Mouse (Mus musculus) lung, embryonic 15.5 days (tissue): Measurements from ENCODE around the gene Pip4p1. TPM values are rescaled to one million over a fixed set of nuclear protein-coding genes. Genes with fewer than 3 reads are reported as not detected.
"Not testable (repeated sequence)": the region's sequence is repeated elsewhere in the genome, so short reads cannot be mapped to it uniquely, and the experiment has no call there.

Experiments
- ATAC-seq: fragments of 200-750 bp; cut with Nextera tagmentation; 2 replicates; pipeline ENCODE4 v1.8.0; 2017; ENCODE audit warnings: moderate number of reproducible peaks, borderline replicate concordance; ENCODE audit not compliant: low FRiP score, low TSS enrichment; ENCODE audit errors: extremely low read depth
- H3K27ac ChIP-seq: fragments of 300-500 bp; sonication (generic); 2 replicates; pipeline ENCODE4 v1.5.1; 2015; ENCODE audit warnings: moderate library complexity, mild to moderate bottlenecking, inconsistent platforms
- H3K27me3 ChIP-seq: fragments of 300-500 bp; sonication (generic); 2 replicates; pipeline ENCODE4 v1.6.1; 2015; ENCODE audit warnings: inconsistent platforms
- H3K36me3 ChIP-seq: fragments of 300-500 bp; sonication (generic); 2 replicates; pipeline ENCODE4 v1.6.1; 2015; ENCODE audit warnings: inconsistent platforms
- H3K4me1 ChIP-seq: fragments of 300-500 bp; sonication (generic); 2 replicates; pipeline ENCODE4 v1.6.1; 2015; ENCODE audit warnings: inconsistent platforms
- H3K4me2 ChIP-seq: fragments of 300-500 bp; sonication (generic); 2 replicates; pipeline ENCODE4 v1.6.1; 2015; ENCODE audit warnings: inconsistent platforms, mild to moderate bottlenecking, moderate library complexity
- H3K4me3 ChIP-seq: fragments of 300-500 bp; sonication (generic); 2 replicates; pipeline ENCODE4 v1.5.1; 2015; ENCODE audit warnings: mild to moderate bottlenecking, inconsistent platforms
- H3K9ac ChIP-seq: fragments of 300-500 bp; sonication (generic); 2 replicates; pipeline ENCODE4 v1.6.1; 2015; ENCODE audit warnings: inconsistent platforms
- H3K9me3 ChIP-seq: fragments of 300-500 bp; sonication (generic); 2 replicates; pipeline ENCODE4 v1.6.1; 2016; ENCODE audit warnings: inconsistent platforms
- WGBS: fragments of 180-500 bp; shearing (Covaris S2); methylation state at CpG from one replicate; pipeline ENCODE4 v1.1.7; 2015; 5-methylcytosine and 5-hydroxymethylcytosine counted together
- polyA plus RNA-seq: library from polyadenylated mRNA; unstranded; fragments of >200 nt; fragmentation: Nextera tagmentation; extraction: Ambion mirVana; gene quantifications from 2 replicates; pipeline ENCODE4 v1.2.1, GENCODE M21; 2015

Gene Pip4p1
- polyA plus RNA-seq, 1 experiment from 2014 or later: 53.4 TPM

- ATAC-seq: no peak
- H3K4me1 ChIP-seq: peaks cover 6% of the 10 kb centered on the region; the same call in 1 of the 2 replicates
- WGBS: 34% methylated on average over 1 of the region's 1 CpGs
- no peak overlapping the region for H3K27ac ChIP-seq
- no peaks in the 10 kb centered on the region for H3K9me3 ChIP-seq
- no peak overlapping the region for H3K4me2 ChIP-seq
- no peaks in the 10 kb centered on the region for H3K36me3 ChIP-seq
- no peak overlapping the region for H3K4me3 ChIP-seq
- no peak overlapping the region for H3K9ac ChIP-seq
- peaks cover 7% of the 10 kb centered on the region; the same call in 1 of the 2 replicates for H3K27me3 ChIP-seq
Measured at GRCm38 (mm10) chr14:50936649-50937048, 6.0 kb upstream of the Pip4p1 start.

GRCm38 (mm10) chr14:50931493-50932020, 901 bp upstream of the Pip4p1 start:
- Histone ChIP-seq H3K36me3 (peaks cover 29% of the 10 kb centered on the region), H3K9ac (peak overlapping the region; percentile 36), H3K4me1 (peaks cover 23% of the 10 kb centered on the region), H3K27me3 (no peaks in the 10 kb centered on the region), H3K27ac (peak overlapping the region; percentile 90), H3K4me3 (peak overlapping the region; percentile 99), H3K9me3 (no peaks in the 10 kb centered on the region), H3K4me2 (peak overlapping the region; percentile 71)
- 10% methylated on average over 12 of the region's 12 CpGs for WGBS
- no peak for ATAC-seq

GRCm38 (mm10) chr14:50930377-50930753, 291 bp downstream of the Pip4p1 start:
- Histone ChIP-seq H3K9me3 (no peaks in the 10 kb centered on the region), H3K27ac (peak overlapping the region; percentile 90), H3K36me3 (peaks cover 35% of the 10 kb centered on the region), H3K27me3 (no peaks in the 10 kb centered on the region), H3K9ac (peak overlapping the region; percentile 97), H3K4me2 (peak overlapping the region; percentile 84), H3K4me1 (peaks cover 32% of the 10 kb centered on the region), H3K4me3 (peak overlapping the region; percentile 99)
- under 1% methylated on average over 38 of the region's 38 CpGs for WGBS
- ATAC-seq: peak; percentile 50

- H3K27ac ChIP-seq: peak overlapping the region; percentile 90
- WGBS: 16% methylated on average over 10 of the region's 10 CpGs
- H3K27me3 ChIP-seq: no peaks in the 10 kb centered on the region
- H3K4me1 ChIP-seq: peaks cover 32% of the 10 kb centered on the region
- no peaks in the 10 kb centered on the region for H3K9me3 ChIP-seq
- H3K4me3 ChIP-seq: peak overlapping the region; percentile 99
- peak overlapping the region; percentile 97 for H3K9ac ChIP-seq
- no peak for ATAC-seq
- H3K4me2 ChIP-seq: peak overlapping the region; percentile 84
- peaks cover 35% of the 10 kb centered on the region for H3K36me3 ChIP-seq
Measured at GRCm38 (mm10) chr14:50929951-50930350, 705 bp downstream of the Pip4p1 start.

- no peak overlapping the region for H3K4me2 ChIP-seq
- no peak overlapping the region for H3K27ac ChIP-seq
- H3K27me3 ChIP-seq: no peaks in the 10 kb centered on the region
- H3K9ac ChIP-seq: no peak overlapping the region
- peaks cover 38% of the 10 kb centered on the region for H3K4me1 ChIP-seq
- peaks cover 35% of the 10 kb centered on the region for H3K36me3 ChIP-seq
- H3K9me3 ChIP-seq: no peaks in the 10 kb centered on the region
- ATAC-seq: no peak
- 80% methylated on average over 3 of the region's 3 CpGs for WGBS
- H3K4me3 ChIP-seq: no peak overlapping the region
Measured at GRCm38 (mm10) chr14:50927366-50927765, 3.3 kb downstream of the Pip4p1 start.

- peak overlapping the region; percentile 84 for H3K4me2 ChIP-seq
- ATAC-seq: no peak; the same call in 1 of the 2 replicates
- no peaks in the 10 kb centered on the region for H3K27me3 ChIP-seq
- peak overlapping the region; percentile 86 for H3K4me3 ChIP-seq
- 1% methylated on average over 38 of the region's 38 CpGs for WGBS
- no peaks in the 10 kb centered on the region for H3K9me3 ChIP-seq
- H3K27ac ChIP-seq: peak overlapping the region; percentile 93
- peaks cover 39% of the 10 kb centered on the region for H3K36me3 ChIP-seq
- peaks cover 27% of the 10 kb centered on the region for H3K4me1 ChIP-seq
- H3K9ac ChIP-seq: peak overlapping the region; percentile 87
Measured at GRCm38 (mm10) chr14:50925111-50925920, 5.3 kb downstream of the Pip4p1 start.

- no peaks in the 10 kb centered on the region for H3K9me3 ChIP-seq
- H3K4me3 ChIP-seq: peak within 1 kb of the TSS; percentile 86
- H3K4me1 ChIP-seq: peaks cover 19% of the 10 kb centered on the region
- peak within 1 kb of the TSS; percentile 87 for H3K9ac ChIP-seq
- H3K27ac ChIP-seq: peak within 1 kb of the TSS; percentile 93
- peak; percentile 96 for ATAC-seq
- under 1% methylated on average over 57 of the region's 57 CpGs for WGBS
- peaks cover 41% of the 10 kb centered on the region for H3K36me3 ChIP-seq
- no peaks in the 10 kb centered on the region for H3K27me3 ChIP-seq
- H3K4me2 ChIP-seq: peak within 1 kb of the TSS; percentile 84
Measured at GRCm38 (mm10) chr14:50924281-50925064, 6.2 kb downstream of the Pip4p1 start, which contains the start of the genes Osgep and Apex1. Gene Osgep (minus strand): TSS chr14:50924893. Gene Apex1 (plus strand): TSS chr14:50924968.

GRCm38 (mm10) chr14:50923437-50923836, 7.2 kb downstream of the Pip4p1 start:
- ATAC-seq, H3K9me3 ChIP-seq, H3K27me3 ChIP-seq, H3K27ac ChIP-seq: not testable (repeated sequence)
- peak overlapping the region; percentile 84 for H3K4me2 ChIP-seq
- H3K9ac ChIP-seq: peak overlapping the region; percentile 77; the same call in 1 of the 2 replicates
- peaks cover 31% of the 10 kb centered on the region for H3K36me3 ChIP-seq
- H3K4me3 ChIP-seq: peak overlapping the region; percentile 86
- peaks cover 15% of the 10 kb centered on the region for H3K4me1 ChIP-seq
- WGBS: 65% methylated on average over 1 of the region's 1 CpGs

GRCm38 (mm10) chr14:50911356-50911755, 19.3 kb downstream of the Pip4p1 start:
- H3K27me3 ChIP-seq: no peaks in the 10 kb centered on the region
- peaks cover 39% of the 10 kb centered on the region for H3K36me3 ChIP-seq
- no peaks in the 10 kb centered on the region for H3K4me1 ChIP-seq
- H3K9ac ChIP-seq: no peak overlapping the region
- ATAC-seq: no peak
- WGBS: 63% methylated on average over 3 of the region's 3 CpGs
- no peak overlapping the region for H3K27ac ChIP-seq
- no peak overlapping the region for H3K4me3 ChIP-seq
- H3K4me2 ChIP-seq: no peak overlapping the region
- H3K9me3 ChIP-seq: no peaks in the 10 kb centered on the region

- H3K27me3 ChIP-seq: no peaks in the 10 kb centered on the region
- no peak for ATAC-seq
- WGBS: 60% methylated on average over 4 of the region's 4 CpGs
- no peak overlapping the region for H3K4me3 ChIP-seq
- H3K9ac ChIP-seq: no peak overlapping the region
- no peaks in the 10 kb centered on the region for H3K9me3 ChIP-seq
- H3K4me1 ChIP-seq: peaks cover 5% of the 10 kb centered on the region
- H3K36me3 ChIP-seq: peaks cover 11% of the 10 kb centered on the region; the same call in 1 of the 2 replicates
- no peak overlapping the region for H3K27ac ChIP-seq
- H3K4me2 ChIP-seq: no peak overlapping the region
Measured at GRCm38 (mm10) chr14:50908126-50908525, 22.5 kb downstream of the Pip4p1 start.

- H3K4me3 ChIP-seq, H3K4me2 ChIP-seq, H3K36me3 ChIP-seq, H3K9me3 ChIP-seq, H3K9ac ChIP-seq, H3K27me3 ChIP-seq, H3K27ac ChIP-seq, H3K4me1 ChIP-seq, ATAC-seq: not testable (repeated sequence)
Measured at GRCm38 (mm10) chr14:50905327-50905726, 25.3 kb downstream of the Pip4p1 start.

GRCm38 (mm10) chr14:50904828-50905129, 25.9 kb downstream of the Pip4p1 start:
- 83% methylated on average over 4 of the region's 4 CpGs for WGBS
- no peak overlapping the region for H3K4me3 ChIP-seq

More at GRCm38 (mm10) chr14:50904828-50905129, 25.9 kb downstream of the Pip4p1 start:
- H3K27ac ChIP-seq: no peak overlapping the region
- H3K27me3 ChIP-seq: no peaks in the 10 kb centered on the region
- no peak overlapping the region for H3K9ac ChIP-seq
- no peaks in the 10 kb centered on the region for H3K36me3 ChIP-seq
- ATAC-seq: no peak
- peaks cover 5% of the 10 kb centered on the region for H3K4me1 ChIP-seq
- H3K9me3 ChIP-seq: no peaks in the 10 kb centered on the region
- H3K4me2 ChIP-seq: no peak overlapping the region
